Comparison of ENCODE assay signal across 12 mouse cellular contexts in genomic region chr7:139063406-139063805, GRCm38 (mm10). TPM values are rescaled to one million over a fixed set of nuclear protein-coding genes. Genes with fewer than 3 reads are reported as not detected.
DNase-seq lines count a peak whose midpoint lies in the region; ATAC-seq and TF ChIP-seq lines count a peak whose summit lies in the region.
"Had no signal": no experiment of that assay in that cellular context is flagged by ENCODE, and none has a peak within 500 bp of the region (broad histone marks: within the 10 kb centered on the region; RNA-seq: fewer than 3 reads in every experiment).

No protein-coding gene starts in this region.

- DNase-seq in hindbrain, postnatal 0 days (ENCODE audit: low spot score): no peak
- peak; percentile 5 for DNase-seq in lung, postnatal 36 days
- DNase-seq in lung, postnatal 10 days: no peak
- peak; percentile 18 for DNase-seq in adipocyte (ENCODE audit: low spot score)
- peak; percentile 43 for DNase-seq in mesoderm, embryonic 11.5 days (ENCODE audit: low read depth, low spot score)
- no peak for DNase-seq in layer of hippocampus, adult 9-11 months
- DNase-seq in thymus, adult 2 months: no peak
- DNase-seq: cerebellum, adult 8-10 months; heart, postnatal 10 days had no signal

- TF ChIP-seq CTCF in hindbrain, postnatal 0 days (IDR thresholded peaks at IDR 0.05; ENCODE audit: low read depth): peak; percentile 52
- no peak for TF ChIP-seq CTCF in thymus, adult 2 months (IDR thresholded peaks at IDR 0.05; ENCODE audit: borderline replicate concordance, control insufficient read depth, extremely low read depth, insufficient read depth, low read length, poor library complexity)

- no peaks in the 10 kb centered on the region for H3K9me3 ChIP-seq in hindbrain, postnatal 0 days (ENCODE audit: low read length)
- no peaks in the 10 kb centered on the region for H3K9me3 ChIP-seq in hindbrain, embryonic 12.5 days (replicated peaks)
- H3K9me3 ChIP-seq: forebrain, embryonic 15.5 days; neural tube, embryonic 12.5 days had no signal

- no peaks in the 10 kb centered on the region for H3K4me1 ChIP-seq in hindbrain, postnatal 0 days (ENCODE audit: insufficient read depth, low read length)
- H3K4me1 ChIP-seq in hindbrain, embryonic 12.5 days: no peaks in the 10 kb centered on the region
- no peaks in the 10 kb centered on the region for H3K4me1 ChIP-seq in thymus, adult 2 months (replicated peaks; ENCODE audit: control insufficient read depth, insufficient read depth, low read length)
- H3K4me1 ChIP-seq: forebrain, embryonic 15.5 days; neural tube, embryonic 12.5 days had no signal

- no peak overlapping the region for H3K27ac ChIP-seq in hindbrain, postnatal 0 days
- H3K27ac ChIP-seq in hindbrain, embryonic 12.5 days: no peak overlapping the region
- no peak overlapping the region for H3K27ac ChIP-seq in thymus, adult 2 months (ENCODE audit: control insufficient read depth, insufficient read depth, low read length)
- H3K27ac ChIP-seq: forebrain, embryonic 15.5 days; neural tube, embryonic 12.5 days had no signal

- ATAC-seq in hindbrain, postnatal 0 days: no peak
- ATAC-seq in hindbrain, embryonic 12.5 days (ENCODE audit: low FRiP score): no peak
- ATAC-seq: forebrain, embryonic 15.5 days had no signal

- no peaks in the 10 kb centered on the region for H3K36me3 ChIP-seq in hindbrain, postnatal 0 days (ENCODE audit: insufficient read depth, low read length)
- no peaks in the 10 kb centered on the region for H3K36me3 ChIP-seq in hindbrain, embryonic 12.5 days
- H3K36me3 ChIP-seq in thymus, adult 2 months (ENCODE audit: control insufficient read depth, insufficient read depth, low read length): no peaks in the 10 kb centered on the region
- H3K36me3 ChIP-seq: forebrain, embryonic 15.5 days; neural tube, embryonic 12.5 days had no signal

- H3K4me2 ChIP-seq in hindbrain, postnatal 0 days (ENCODE audit: low read depth, low read length): no peak overlapping the region
- H3K4me2 ChIP-seq in hindbrain, embryonic 12.5 days (replicated peaks): no peak overlapping the region
- H3K4me2 ChIP-seq: forebrain, embryonic 15.5 days; neural tube, embryonic 12.5 days had no signal

- WGBS in hindbrain, postnatal 0 days: 52% methylated on average over 4 of the region's 4 CpGs
- WGBS in hindbrain, embryonic 12.5 days: 46% methylated on average over 4 of the region's 4 CpGs
- 68% methylated on average over 4 of the region's 4 CpGs for WGBS in thymus, adult 2 months

- no peak for TF ChIP-seq POLR2A in thymus, adult 2 months (IDR thresholded peaks at IDR 0.05; ENCODE audit: control insufficient read depth, extremely low read depth, insufficient read depth, low read length, poor library complexity)

- H3K9ac ChIP-seq in hindbrain, postnatal 0 days (replicated peaks; ENCODE audit: low read length): no peak overlapping the region
- H3K9ac ChIP-seq in hindbrain, embryonic 12.5 days: no peak overlapping the region
- H3K9ac ChIP-seq: forebrain, embryonic 15.5 days; neural tube, embryonic 12.5 days had no signal

- no peak overlapping the region for H3K4me3 ChIP-seq in hindbrain, postnatal 0 days (ENCODE audit: low read length)
- no peak overlapping the region for H3K4me3 ChIP-seq in hindbrain, embryonic 12.5 days
- no peak overlapping the region for H3K4me3 ChIP-seq in thymus, adult 2 months (ENCODE audit: control insufficient read depth, insufficient read depth, low read length)
- H3K4me3 ChIP-seq: forebrain, embryonic 15.5 days; neural tube, embryonic 12.5 days had no signal

- H3K27me3 ChIP-seq in hindbrain, postnatal 0 days (ENCODE audit: insufficient read depth, low read length): no peaks in the 10 kb centered on the region
- H3K27me3 ChIP-seq in hindbrain, embryonic 12.5 days: peaks cover 7% of the 10 kb centered on the region; the same call in 1 of the 2 replicates
- H3K27me3 ChIP-seq in thymus, adult 2 months (ENCODE audit: control insufficient read depth, insufficient read depth, low read length): no peaks in the 10 kb centered on the region
- H3K27me3 ChIP-seq: forebrain, embryonic 15.5 days; neural tube, embryonic 12.5 days had no signal

RNA-seq across cellular contexts. Expression of gene Dpysl4, which starts 22.4 kb away (rescaled TPM):
- 170 and 187 TPM in 2 replicates for total RNA-seq in hindbrain, postnatal 0 days (2014; rRNA removed)
- 157 and 161 TPM in 2 replicates for polyA plus RNA-seq in hindbrain, postnatal 0 days (2015; fragmentation: Nextera tagmentation; extraction: Ambion mirVana)
- 269 TPM in 2 replicates for polyA plus RNA-seq in hindbrain, embryonic 12.5 days (2016; fragmentation: Nextera tagmentation; extraction: Ambion mirVana)
- 0.11 and 0.84 TPM in 2 replicates for polyA plus RNA-seq in thymus, adult 2 months (2012; rRNA removed)

Comparison
In these comparisons a context has a peak if more than half of its experiments do, and no peak if none do; other contexts are left out.
1. DNase-seq: peak in lung, postnatal 36 days (single experiment), adipocyte (single experiment) and mesoderm, embryonic 11.5 days (single experiment); none in hindbrain, postnatal 0 days (single experiment), lung, postnatal 10 days (single experiment), layer of hippocampus, adult 9-11 months (single experiment) and thymus, adult 2 months (single experiment).
2. RNA of gene Dpysl4, which starts 22.4 kb away (polyA plus RNA-seq): 269 TPM in hindbrain, embryonic 12.5 days and 157 to 161 TPM in hindbrain, postnatal 0 days; 0.11 to 0.84 TPM in thymus, adult 2 months; every median in the first group is over 10 times any median in the second.